9 mouse cellular contexts compared by ENCODE assay signal in the genomic region with DNA sequence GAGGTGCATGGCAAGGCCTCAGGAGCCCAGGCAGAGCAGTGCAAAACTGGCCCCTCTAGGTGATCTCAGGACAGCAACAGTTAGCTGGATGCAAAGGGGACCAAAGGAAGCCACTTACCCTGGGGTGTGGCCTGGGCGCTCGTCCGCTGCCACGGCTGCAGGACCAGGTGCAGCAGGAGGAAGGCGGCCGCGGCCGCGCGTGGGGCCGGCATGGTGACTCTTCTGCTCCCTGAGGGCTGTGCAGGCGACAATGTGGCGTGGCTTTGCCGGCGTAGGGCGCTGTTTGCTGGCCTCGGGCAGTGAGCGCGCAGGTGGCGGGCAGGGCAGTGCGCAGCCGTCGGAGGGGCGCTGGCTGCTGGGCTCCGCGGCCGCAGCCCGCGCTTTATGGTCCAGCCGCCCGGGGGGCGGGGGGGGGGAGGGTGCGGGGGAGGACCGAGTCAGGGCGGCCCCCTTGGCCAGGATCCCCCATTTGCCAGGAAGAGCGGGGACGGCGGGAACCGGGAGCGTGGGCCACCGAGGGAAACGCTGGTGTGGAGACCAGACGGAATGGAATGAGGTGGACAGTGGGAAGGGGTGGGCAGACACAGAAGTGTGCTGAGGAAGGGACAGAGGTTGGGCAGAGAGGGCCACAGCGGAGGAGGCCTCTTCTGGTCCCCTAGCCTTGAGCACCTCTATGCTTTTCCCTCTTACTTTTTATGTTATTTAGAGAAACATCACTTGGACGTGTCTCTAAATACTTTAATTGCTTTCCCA. TPM values are rescaled to one million over a fixed set of nuclear protein-coding genes. Genes with fewer than 3 reads are reported as not detected.
A peak's percentile ranks its signal among the peaks of the same experiment; 100 is the strongest.
DNase-seq lines count a peak whose midpoint lies in the region; ATAC-seq and TF ChIP-seq lines count a peak whose summit lies in the region.
"Had no signal": no experiment of that assay in that cellular context is flagged by ENCODE, and none has a peak within 500 bp of the region (broad histone marks: within the 10 kb centered on the region; RNA-seq: fewer than 3 reads in every experiment).

Thbs4 (minus strand) TSS at position 357 of the 753 bp plus-strand sequence.

- H3K9ac ChIP-seq in lung, postnatal 0 days (replicated peaks; ENCODE audit: low read depth): no peak within 1 kb of the TSS
- H3K9ac ChIP-seq in kidney, postnatal 0 days (ENCODE audit: low read depth, low read length): 0 out of 2 replicates have a peak within 1 kb of the TSS, but pooled peaks have one; percentile 8
- H3K9ac ChIP-seq in midbrain, embryonic 14.5 days (replicated peaks; ENCODE audit: low read length): no peak within 1 kb of the TSS; the same call in 1 of the 2 replicates

- H3K4me2 ChIP-seq in lung, postnatal 0 days (replicated peaks; ENCODE audit: low read depth, low read length): peak within 1 kb of the TSS; percentile 52
- peak within 1 kb of the TSS; percentile 62 for H3K4me2 ChIP-seq in kidney, postnatal 0 days (ENCODE audit: low read length)
- peak within 1 kb of the TSS; percentile 61 for H3K4me2 ChIP-seq in midbrain, embryonic 14.5 days (ENCODE audit: low read length)

- no peak for ATAC-seq in lung, postnatal 0 days
- peak; percentile 49 for ATAC-seq in kidney, postnatal 0 days (replicated peaks; ENCODE audit: low FRiP score, low read depth)
- peak; percentile 62 for ATAC-seq in midbrain, embryonic 14.5 days (ENCODE audit: low FRiP score, low TSS enrichment)
- ATAC-seq in CD4-positive, CD25-positive, alpha-beta regulatory T cell, adult 4 months: no peak

- peaks cover 7% of the 10 kb centered on the region; the same call in 1 of the 2 replicates for H3K27me3 ChIP-seq in lung, postnatal 0 days (replicated peaks; ENCODE audit: insufficient read depth, low read length)
- H3K27me3 ChIP-seq in kidney, postnatal 0 days (ENCODE audit: insufficient read depth, low read length): peaks cover 4% of the 10 kb centered on the region; the same call in 1 of the 2 replicates
- H3K27me3 ChIP-seq in midbrain, embryonic 14.5 days (ENCODE audit: control insufficient read depth, insufficient read depth, low read length): peaks cover 5% of the 10 kb centered on the region; the same call in 1 of the 2 replicates

- no peak for TF ChIP-seq POLR2A in lung, adult 2 months (IDR thresholded peaks at IDR 0.05; ENCODE audit: borderline replicate concordance, extremely low read depth, low read depth, low read length)

- no peaks in the 10 kb centered on the region for H3K36me3 ChIP-seq in lung, postnatal 0 days (ENCODE audit: insufficient read depth, low read length)
- H3K36me3 ChIP-seq in kidney, postnatal 0 days (ENCODE audit: insufficient read depth, low read length): no peaks in the 10 kb centered on the region
- H3K36me3 ChIP-seq in midbrain, embryonic 14.5 days (ENCODE audit: control insufficient read depth, insufficient read depth, low read length): no peaks in the 10 kb centered on the region

- no peaks in the 10 kb centered on the region for H3K4me1 ChIP-seq in lung, postnatal 0 days (ENCODE audit: insufficient read depth, low read depth, low read length)
- H3K4me1 ChIP-seq in lung, adult 2 months (ENCODE audit: control insufficient read depth, insufficient read depth, low read length): no peaks in the 10 kb centered on the region
- 0 out of 2 replicates have a peak, but pooled peaks cover 3% of the 10 kb centered on the region for H3K4me1 ChIP-seq in kidney, postnatal 0 days (replicated peaks; ENCODE audit: insufficient read depth, low read length)
- peaks cover 6% of the 10 kb centered on the region; the same call in 1 of the 2 replicates for H3K4me1 ChIP-seq in midbrain, embryonic 14.5 days (ENCODE audit: control insufficient read depth, insufficient read depth, low read length)

- WGBS in lung, postnatal 0 days: 8% methylated on average over 24 of the region's 45 CpGs
- WGBS in lung, adult 2 months: 7% methylated on average over 41 of the region's 45 CpGs
- WGBS in kidney, postnatal 0 days: 3% methylated on average over 34 of the region's 45 CpGs
- WGBS in midbrain, embryonic 14.5 days: 5% methylated on average over 41 of the region's 45 CpGs

- peak within 1 kb of the TSS; percentile 17; the same call in 1 of the 2 replicates for H3K4me3 ChIP-seq in lung, postnatal 0 days (ENCODE audit: low read depth, low read length)
- H3K4me3 ChIP-seq in lung, adult 2 months (replicated peaks; ENCODE audit: extremely low read depth, low read depth, low read length): no peak within 1 kb of the TSS
- peak within 1 kb of the TSS; percentile 28 for H3K4me3 ChIP-seq in kidney, postnatal 0 days (replicated peaks; ENCODE audit: low read depth, low read length)
- peak within 1 kb of the TSS; percentile 35 for H3K4me3 ChIP-seq in midbrain, embryonic 14.5 days (replicated peaks; ENCODE audit: low read depth, low read length)

- TF ChIP-seq CTCF in lung, postnatal 0 days (IDR thresholded peaks at IDR 0.05): no peak
- TF ChIP-seq CTCF in lung, adult 2 months (IDR thresholded peaks at IDR 0.05; ENCODE audit: insufficient read depth, low read length): no peak
- TF ChIP-seq CTCF in kidney, postnatal 0 days (IDR thresholded peaks at IDR 0.05; ENCODE audit: low read depth): no peak

- H3K27ac ChIP-seq in lung, postnatal 0 days (ENCODE audit: low read length): no peak within 1 kb of the TSS
- no peak within 1 kb of the TSS for H3K27ac ChIP-seq in kidney, postnatal 0 days
- no peak within 1 kb of the TSS for H3K27ac ChIP-seq in midbrain, embryonic 14.5 days (replicated peaks; ENCODE audit: low read depth, low read length)

- no peaks in the 10 kb centered on the region for H3K9me3 ChIP-seq in lung, postnatal 0 days (ENCODE audit: low read length)
- H3K9me3 ChIP-seq in kidney, postnatal 0 days (replicated peaks; ENCODE audit: low read length): no peaks in the 10 kb centered on the region
- H3K9me3 ChIP-seq in midbrain, embryonic 14.5 days (ENCODE audit: control insufficient read depth, low read length): no peaks in the 10 kb centered on the region

- DNase-seq in adrenal gland, postnatal 14 days: peak; percentile 38
- no peak for DNase-seq in adrenal gland, postnatal 4 days (ENCODE audit: low spot score in 2 of 2)
- DNase-seq in lung, postnatal 0 days (ENCODE audit: low spot score): no peak
- DNase-seq in lung, adult 2 months: no peak
- no peak for DNase-seq in kidney, postnatal 0 days (ENCODE audit: low spot score)
- peak; percentile 41 for DNase-seq in midbrain, embryonic 14.5 days
- no peak for DNase-seq in right cerebral cortex, postnatal 10 days (ENCODE audit: low spot score in 2 of 2)

- no peak for TF ChIP-seq EP300 in lung, postnatal 0 days (IDR thresholded peaks at IDR 0.05)

RNA-seq across cellular contexts. Expression of gene Thbs4, which starts in this region (rescaled TPM):
- 1.7 and 3.0 TPM in 2 replicates for total RNA-seq in adrenal gland, postnatal 14 days (2021)
- total RNA-seq in adrenal gland, postnatal 4 days (2021): 10 to 100 TPM in 1 of 2 experiments, 1 to 10 TPM in 1; 6.4 to 13.0 TPM
- 0.76 and 0.81 TPM in 2 replicates for polyA plus RNA-seq in lung, postnatal 0 days (2015; fragmentation: Nextera tagmentation; extraction: Ambion mirVana)
- polyA plus RNA-seq in lung, adult 2 months (2012; rRNA removed): 1.3 and 5.3 TPM in 2 replicates
- polyA plus RNA-seq in kidney, postnatal 0 days (2015; fragmentation: Nextera tagmentation; extraction: Ambion mirVana): 1.3 and 2.0 TPM in 2 replicates
- polyA plus RNA-seq in midbrain, embryonic 14.5 days (2014; fragmentation: Nextera tagmentation; extraction: Ambion mirVana): 0.19 and 2.9 TPM in 2 replicates
- not detected for polyA plus RNA-seq in CD4-positive, CD25-positive, alpha-beta regulatory T cell, adult 4 months (2017; shearing (Covaris generic))
- total RNA-seq: neutrophil, adult 5-6 weeks had no signal

Comparison
In these comparisons a context has a peak if more than half of its experiments do, and no peak if none do; other contexts are left out.
1. DNase-seq: peak in adrenal gland, postnatal 14 days (single experiment) and midbrain, embryonic 14.5 days (single experiment); none in adrenal gland, postnatal 4 days (0 of 2), lung, postnatal 0 days (single experiment), lung, adult 2 months (single experiment), kidney, postnatal 0 days (single experiment) and right cerebral cortex, postnatal 10 days (0 of 2).
2. ATAC-seq: peak in kidney, postnatal 0 days (single experiment) and midbrain, embryonic 14.5 days (single experiment); none in lung, postnatal 0 days (single experiment) and CD4-positive, CD25-positive, alpha-beta regulatory T cell, adult 4 months (single experiment).
3. Peak in every context shown above with its lines, with median percentiles within 50 percentile points of each other: H3K4me2 ChIP-seq.